Mouse (Mus musculus): Measurements from ENCODE around the gene Tesc. TPM values are rescaled to one million over a fixed set of nuclear protein-coding genes. Genes with fewer than 3 reads are reported as not detected.

Gene Tesc
- polyA plus RNA-seq, 1 experiment: 2.7 TPM

DNA sequence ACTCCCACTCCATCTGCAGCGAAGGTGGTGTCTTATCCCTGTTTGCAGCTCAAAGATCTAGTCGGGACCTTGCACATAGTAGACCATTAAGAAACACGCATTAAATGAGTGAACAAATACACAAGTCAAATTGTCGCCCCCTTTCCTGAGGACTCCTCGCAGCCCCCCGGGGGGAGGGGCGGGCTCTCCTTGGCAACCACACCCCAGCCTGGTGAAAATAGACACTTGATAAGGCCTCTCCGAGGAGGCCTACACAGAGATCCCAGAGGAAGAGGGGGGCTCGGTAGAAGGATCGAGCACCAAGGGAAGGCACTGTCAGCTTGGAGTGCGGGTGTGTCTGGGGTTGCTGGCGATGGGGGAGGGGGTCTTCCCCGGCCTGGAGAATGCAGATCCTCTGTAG, 1.2 kb upstream of the Tesc start:
- no peak overlapping the region for H3K4me3 ChIP-seq (ENCODE audit: control insufficient read depth, low read depth, low read length)
- peaks cover 2% of the 10 kb centered on the region; the same call in 1 of the 2 replicates for H3K27me3 ChIP-seq (ENCODE audit: control insufficient read depth, insufficient read depth, low read length)
- peaks cover 24% of the 10 kb centered on the region for H3K4me1 ChIP-seq (ENCODE audit: control insufficient read depth, insufficient read depth, low read length)

DNA sequence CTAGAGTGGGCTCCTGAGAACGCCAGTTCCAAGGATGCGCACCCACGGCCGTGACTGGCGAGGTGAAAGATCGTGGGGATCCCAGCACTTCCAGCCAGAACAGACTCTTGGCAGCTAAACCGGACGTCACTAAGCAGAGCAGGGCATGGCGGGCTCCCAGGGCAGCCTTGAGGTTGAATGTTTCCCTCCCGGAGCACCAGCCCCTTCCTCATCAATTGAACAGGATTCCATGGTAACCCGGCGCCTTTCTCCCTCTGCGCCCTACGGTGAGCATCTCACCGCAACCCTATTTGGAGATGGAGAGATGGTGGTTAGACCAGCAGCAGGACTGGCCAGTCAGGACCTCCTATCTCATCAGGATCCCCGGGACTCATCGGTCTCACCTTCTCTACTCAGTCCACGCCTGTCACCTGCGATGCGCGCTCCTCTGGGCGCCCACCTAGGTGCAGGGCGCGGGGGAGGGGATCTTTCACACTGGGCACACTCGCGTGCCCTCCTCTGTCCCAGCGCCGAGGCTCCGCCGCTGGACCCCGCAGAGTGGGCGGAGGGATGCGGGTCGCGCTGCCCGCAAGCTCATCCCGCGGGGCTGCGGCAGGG, 344 bp upstream of the Tesc start:
- Histone ChIP-seq H3K4me1 (ENCODE audit: control insufficient read depth, insufficient read depth, low read length) (peaks cover 24% of the 10 kb centered on the region), H3K4me3 (ENCODE audit: control insufficient read depth, low read depth, low read length) (no peak overlapping the region), H3K36me3 (ENCODE audit: control insufficient read depth, insufficient read depth, low read length) (no peaks in the 10 kb centered on the region), H3K27ac (ENCODE audit: control insufficient read depth, insufficient read depth, low read depth, low read length) (no peak overlapping the region), H3K27me3 (ENCODE audit: control insufficient read depth, insufficient read depth, low read length) (peaks cover 2% of the 10 kb centered on the region; the same call in 1 of the 2 replicates)
- TF ChIP-seq POLR2A (IDR thresholded peaks at IDR 0.05; ENCODE audit: control insufficient read depth, low read depth, low read length): no peak
- TF ChIP-seq CTCF (IDR thresholded peaks at IDR 0.05; ENCODE audit: control insufficient read depth, insufficient read depth, insufficient replicate concordance, low read depth, low read length): no peak

More for the DNA sequence above, 1.2 kb upstream of the Tesc start:
- H3K36me3 ChIP-seq (ENCODE audit: control insufficient read depth, insufficient read depth, low read length): no peaks in the 10 kb centered on the region
- no peak for TF ChIP-seq CTCF (IDR thresholded peaks at IDR 0.05; ENCODE audit: control insufficient read depth, insufficient read depth, insufficient replicate concordance, low read depth, low read length)
- TF ChIP-seq POLR2A (IDR thresholded peaks at IDR 0.05; ENCODE audit: control insufficient read depth, low read depth, low read length): no peak
- no peak overlapping the region for H3K27ac ChIP-seq (ENCODE audit: control insufficient read depth, insufficient read depth, low read depth, low read length)

DNA sequence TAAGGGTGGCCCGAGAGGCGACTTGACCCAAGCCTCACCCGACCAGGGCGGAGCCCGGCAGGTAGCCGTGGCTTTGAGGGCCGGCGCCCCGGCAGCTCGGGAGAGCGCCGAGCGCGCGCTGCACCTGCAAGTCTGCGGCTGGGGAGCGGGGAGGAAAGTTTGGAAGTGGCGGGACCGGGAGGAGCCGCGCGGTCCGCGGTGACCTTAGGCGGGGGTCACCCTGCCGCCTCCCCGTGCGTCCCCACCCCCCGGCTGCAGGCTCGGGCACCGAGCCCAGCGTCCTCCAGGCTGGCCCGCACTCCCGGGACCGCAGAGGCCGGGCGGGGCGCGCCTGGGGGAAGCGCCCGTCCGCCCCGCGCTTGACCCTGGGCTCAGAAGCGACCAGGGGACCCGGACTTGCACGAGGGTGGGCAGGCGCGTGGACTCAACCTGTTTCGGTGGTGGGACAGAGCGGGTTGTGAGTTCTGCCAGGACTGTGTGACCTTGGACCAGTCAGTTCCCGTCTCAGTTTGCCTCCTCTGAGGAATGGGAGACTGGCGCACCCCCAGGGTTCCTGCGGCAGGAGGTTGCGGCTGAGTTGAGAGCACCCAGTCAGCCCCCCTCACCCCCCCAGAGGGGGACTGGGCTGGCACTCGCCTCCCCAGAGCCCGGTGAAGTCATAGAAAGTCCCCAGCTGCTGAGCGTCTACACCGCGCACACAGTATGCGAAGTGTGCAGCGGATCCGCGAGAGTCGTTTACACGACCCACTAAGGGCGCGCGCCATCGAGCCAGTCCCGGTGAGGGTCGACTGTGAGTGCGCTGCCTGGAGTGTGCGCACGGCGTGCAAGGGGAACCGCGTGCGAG, 870 bp downstream of the Tesc start:
- Histone ChIP-seq H3K27me3 (ENCODE audit: control insufficient read depth, insufficient read depth, low read length) (peaks cover 2% of the 10 kb centered on the region; the same call in 1 of the 2 replicates), H3K27ac (ENCODE audit: control insufficient read depth, insufficient read depth, low read depth, low read length) (no peak overlapping the region), H3K4me1 (ENCODE audit: control insufficient read depth, insufficient read depth, low read length) (peaks cover 24% of the 10 kb centered on the region)

DNA sequence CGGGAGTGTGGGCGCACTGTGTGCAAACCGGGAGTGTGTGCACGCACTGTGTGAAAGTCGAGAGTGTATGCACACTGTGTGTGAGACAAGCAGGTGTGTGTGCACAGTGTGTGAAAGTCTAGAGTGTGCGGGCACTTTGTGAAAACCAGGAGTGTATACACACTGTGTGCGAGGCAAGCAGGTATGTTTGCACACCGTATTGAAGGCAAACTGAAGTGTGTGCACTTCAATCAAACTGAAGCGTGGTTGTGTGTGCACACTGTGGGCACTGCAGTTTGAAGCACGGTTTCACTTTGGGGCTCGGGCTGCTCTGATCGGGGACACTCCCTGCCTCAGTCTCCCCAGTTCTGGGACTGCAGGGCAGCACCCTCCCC, 1.5 kb downstream of the Tesc start:
- H3K4me3 ChIP-seq (ENCODE audit: control insufficient read depth, low read depth, low read length): no peak overlapping the region
- H3K36me3 ChIP-seq (ENCODE audit: control insufficient read depth, insufficient read depth, low read length): no peaks in the 10 kb centered on the region
- H3K4me1 ChIP-seq (ENCODE audit: control insufficient read depth, insufficient read depth, low read length): peaks cover 24% of the 10 kb centered on the region
- H3K27me3 ChIP-seq (ENCODE audit: control insufficient read depth, insufficient read depth, low read length): peaks cover 2% of the 10 kb centered on the region; the same call in 1 of the 2 replicates
- H3K27ac ChIP-seq (ENCODE audit: control insufficient read depth, insufficient read depth, low read depth, low read length): no peak overlapping the region
- TF ChIP-seq CTCF (IDR thresholded peaks at IDR 0.05; ENCODE audit: control insufficient read depth, insufficient read depth, insufficient replicate concordance, low read depth, low read length) (no peak), POLR2A (IDR thresholded peaks at IDR 0.05; ENCODE audit: control insufficient read depth, low read depth, low read length) (no peak)

More for the DNA sequence above, 870 bp downstream of the Tesc start:
- Histone ChIP-seq H3K4me3 (ENCODE audit: control insufficient read depth, low read depth, low read length) (peak overlapping the region; percentile 70), H3K36me3 (ENCODE audit: control insufficient read depth, insufficient read depth, low read length) (no peaks in the 10 kb centered on the region)
- no peak for TF ChIP-seq POLR2A (IDR thresholded peaks at IDR 0.05; ENCODE audit: control insufficient read depth, low read depth, low read length)
- no peak for TF ChIP-seq CTCF (IDR thresholded peaks at IDR 0.05; ENCODE audit: control insufficient read depth, insufficient read depth, insufficient replicate concordance, low read depth, low read length)

DNA sequence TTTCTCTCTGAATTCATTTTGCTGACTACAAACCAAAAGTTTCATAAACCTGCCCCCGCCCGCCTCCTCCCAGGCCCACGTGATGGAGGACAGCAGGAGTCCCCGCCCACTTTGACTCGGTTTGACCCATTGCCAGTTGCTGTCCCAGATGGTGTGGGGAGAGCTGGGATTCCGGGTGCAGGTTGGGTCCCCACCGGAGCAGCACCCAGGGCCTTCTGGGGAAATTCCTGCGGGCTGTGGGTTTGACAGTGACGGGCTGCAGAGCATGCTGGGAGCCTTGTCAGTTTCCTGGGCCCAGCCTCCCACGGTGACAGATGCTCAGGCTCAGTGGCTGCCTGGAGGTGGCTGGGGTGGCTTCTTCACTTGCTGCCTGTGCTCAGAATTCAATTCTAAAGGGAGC, 1.9 kb downstream of the Tesc start:
- H3K4me1 ChIP-seq (ENCODE audit: control insufficient read depth, insufficient read depth, low read length): peaks cover 24% of the 10 kb centered on the region
- TF ChIP-seq CTCF (IDR thresholded peaks at IDR 0.05; ENCODE audit: control insufficient read depth, insufficient read depth, insufficient replicate concordance, low read depth, low read length) (no peak), POLR2A (IDR thresholded peaks at IDR 0.05; ENCODE audit: control insufficient read depth, low read depth, low read length) (no peak)
- H3K36me3 ChIP-seq (ENCODE audit: control insufficient read depth, insufficient read depth, low read length): no peaks in the 10 kb centered on the region
- no peak overlapping the region for H3K4me3 ChIP-seq (ENCODE audit: control insufficient read depth, low read depth, low read length)
- no peak overlapping the region for H3K27ac ChIP-seq (ENCODE audit: control insufficient read depth, insufficient read depth, low read depth, low read length)
- peaks cover 2% of the 10 kb centered on the region; the same call in 1 of the 2 replicates for H3K27me3 ChIP-seq (ENCODE audit: control insufficient read depth, insufficient read depth, low read length)

DNA sequence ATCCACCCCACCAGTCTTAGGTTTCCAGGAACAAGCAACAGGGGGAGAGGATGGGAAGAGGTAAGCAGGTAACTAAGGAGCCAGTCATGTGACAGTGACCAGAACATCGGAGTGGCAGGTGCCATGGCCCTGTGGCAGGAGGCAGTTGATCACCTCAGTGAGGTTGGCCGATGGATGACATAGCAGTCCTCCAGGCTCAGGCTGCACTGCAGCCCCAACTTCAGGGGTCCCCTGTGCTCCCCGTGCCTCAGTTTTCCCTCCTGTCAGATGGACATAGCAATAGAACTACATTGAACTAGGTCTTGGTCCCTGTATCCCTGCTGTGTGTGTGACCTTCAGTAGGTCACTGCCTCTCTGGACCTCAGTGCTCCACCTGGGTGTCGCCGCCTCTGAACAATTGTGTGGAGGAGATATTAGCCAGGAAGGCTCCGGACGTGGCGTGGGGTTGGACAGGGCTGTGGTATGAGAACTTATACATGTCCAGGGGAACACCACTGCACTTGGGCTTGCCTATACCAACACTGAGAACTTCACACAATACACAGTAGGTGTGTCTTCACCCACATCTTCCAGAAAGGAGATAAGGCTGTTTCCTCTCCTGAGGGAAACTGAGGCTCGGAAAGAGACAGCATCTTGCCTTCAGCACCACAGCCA, 2.6 kb downstream of the Tesc start:
- Histone ChIP-seq H3K4me1 (ENCODE audit: control insufficient read depth, insufficient read depth, low read length) (peaks cover 24% of the 10 kb centered on the region), H3K4me3 (ENCODE audit: control insufficient read depth, low read depth, low read length) (no peak overlapping the region), H3K27ac (ENCODE audit: control insufficient read depth, insufficient read depth, low read depth, low read length) (no peak overlapping the region), H3K36me3 (ENCODE audit: control insufficient read depth, insufficient read depth, low read length) (no peaks in the 10 kb centered on the region), H3K27me3 (ENCODE audit: control insufficient read depth, insufficient read depth, low read length) (peaks cover 2% of the 10 kb centered on the region; the same call in 1 of the 2 replicates)
- TF ChIP-seq CTCF (IDR thresholded peaks at IDR 0.05; ENCODE audit: control insufficient read depth, insufficient read depth, insufficient replicate concordance, low read depth, low read length): no peak
- no peak for TF ChIP-seq POLR2A (IDR thresholded peaks at IDR 0.05; ENCODE audit: control insufficient read depth, low read depth, low read length)

DNA sequence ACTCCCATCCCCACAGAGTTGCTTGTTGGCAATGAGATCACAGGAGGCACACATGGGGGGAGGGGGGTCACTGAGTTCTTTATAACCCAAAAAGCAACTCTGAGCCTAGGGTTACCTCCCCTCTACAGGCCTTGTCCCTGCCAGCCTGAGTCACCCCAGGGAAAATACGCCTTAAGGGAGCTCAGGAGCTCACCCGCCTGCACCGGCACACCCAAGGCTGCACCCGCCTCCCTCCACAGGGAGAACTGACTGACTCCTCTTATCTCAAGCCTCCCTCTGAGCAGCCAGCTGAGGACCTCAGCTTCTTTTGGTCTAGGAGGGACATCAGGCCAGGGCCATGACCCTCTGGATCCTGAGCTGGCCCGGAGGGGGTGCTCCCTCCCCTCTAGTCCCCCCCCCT, 3.5 kb downstream of the Tesc start:
- TF ChIP-seq CTCF (IDR thresholded peaks at IDR 0.05; ENCODE audit: control insufficient read depth, insufficient read depth, insufficient replicate concordance, low read depth, low read length) (no peak), POLR2A (IDR thresholded peaks at IDR 0.05; ENCODE audit: control insufficient read depth, low read depth, low read length) (no peak)
- Histone ChIP-seq H3K36me3 (ENCODE audit: control insufficient read depth, insufficient read depth, low read length) (no peaks in the 10 kb centered on the region), H3K27me3 (ENCODE audit: control insufficient read depth, insufficient read depth, low read length) (peaks cover 2% of the 10 kb centered on the region; the same call in 1 of the 2 replicates), H3K27ac (ENCODE audit: control insufficient read depth, insufficient read depth, low read depth, low read length) (no peak overlapping the region), H3K4me1 (ENCODE audit: control insufficient read depth, insufficient read depth, low read length) (peaks cover 24% of the 10 kb centered on the region), H3K4me3 (ENCODE audit: control insufficient read depth, low read depth, low read length) (no peak overlapping the region)

Data from testis, adult 2 months (tissue).